Mouse (Mus musculus): Measurements from ENCODE around the gene Arhgef18. TPM values are rescaled to one million over a fixed set of nuclear protein-coding genes. Genes with fewer than 3 reads are reported as not detected.

Gene Arhgef18
- 10 to 100 TPM; 20.5 to 21.4 TPM for total RNA-seq (2021)
- long read RNA-seq, experiment 1, full-length matches to known transcripts: 9 of 16 reads
- long read RNA-seq, experiment 1, partial matches to known transcripts: 5 of 16 reads
- long read RNA-seq, experiment 1, other reads (novel, unspliced or antisense): 2 of 16 reads
- long read RNA-seq, experiment 2, full-length matches to known transcripts: 9 of 14 reads
- long read RNA-seq, experiment 2, partial matches to known transcripts: 5 of 14 reads
- long read RNA-seq, experiment 2, other reads (novel, unspliced or antisense): 0 of 14 reads

GRCm38 (mm10) chr8:3392771-3393710 is at the start of gene Arhgef18:
Gene Arhgef18, plus strand, starts transcription at chr8:3393006.
- intact Hi-C loops (cut with DNase I): loop anchor here (2.0 kb wide), 1 partner anchor 20 kb away; no protein-coding TSS in a partner anchor
- peak; percentile 89 to 91 for DNase-seq

GRCm38 (mm10) chr8:3345337-3345736 is 47.5 kb upstream of the Arhgef18 start:
- intact Hi-C loops (cut with DNase I): no loop called here
- no peak for DNase-seq

GRCm38 (mm10) chr8:3346691-3347413 is 46.0 kb upstream of the Arhgef18 start:
- intact Hi-C loops (cut with DNase I): no loop called here
- no peak for DNase-seq

GRCm38 (mm10) chr8:3348142-3348823 is 44.5 kb upstream of the Arhgef18 start:
- intact Hi-C loops (cut with DNase I): no loop called here
- no peak for DNase-seq

GRCm38 (mm10) chr8:3350747-3351146 is 42.1 kb upstream of the Arhgef18 start:
- no peak for DNase-seq
- intact Hi-C loops (cut with DNase I): loop anchor here (10.0 kb wide), 1 partner anchor 324 kb away; the partner anchor contains the start of genes Fcor and Trappc5

GRCm38 (mm10) chr8:3352715-3353114 is 40.1 kb upstream of the Arhgef18 start:
- DNase-seq: no peak
- intact Hi-C loops (cut with DNase I): loop anchor here (10.0 kb wide), 1 partner anchor 322 kb away; the partner anchor contains the start of genes Fcor and Trappc5

- intact Hi-C loops (cut with DNase I): loop anchor here (10.0 kb wide), 1 partner anchor 322 kb away; the partner anchor contains the start of genes Fcor and Trappc5
- no peak for DNase-seq
Observed at GRCm38 (mm10) chr8:3353189-3353810, 39.5 kb upstream of the Arhgef18 start, which contains the start of gene A430078G23Rik. Gene A430078G23Rik, plus strand, starts transcription at chr8:3353415.

- DNase-seq: no peak
- intact Hi-C loops (cut with DNase I): loop anchor here (10.0 kb wide), 1 partner anchor 321 kb away; the partner anchor contains the start of genes Fcor and Trappc5
Observed at GRCm38 (mm10) chr8:3353811-3354442, 38.9 kb upstream of the Arhgef18 start.

- no peak for DNase-seq
- intact Hi-C loops (cut with DNase I): loop anchor here (10.0 kb wide), 1 partner anchor 320 kb away; the partner anchor contains the start of genes Fcor and Trappc5
Observed at GRCm38 (mm10) chr8:3354443-3354812, 38.4 kb upstream of the Arhgef18 start.

- no peak for DNase-seq
- intact Hi-C loops (cut with DNase I): loop anchor here (10.0 kb wide), 1 partner anchor 319 kb away; the partner anchor contains the start of genes Fcor and Trappc5
Observed at GRCm38 (mm10) chr8:3355586-3355985, 37.2 kb upstream of the Arhgef18 start.

- peak; percentile 83 to 90 for DNase-seq
- intact Hi-C loops (cut with DNase I): loop anchor here (1.0 to 10.0 kb wide), 2 partner anchors 92 to 317 kb away; partner anchors contain the start of genes Fcor and Trappc5
Observed at GRCm38 (mm10) chr8:3358060-3358459, 34.7 kb upstream of the Arhgef18 start.

- no peak for DNase-seq
- intact Hi-C loops (cut with DNase I): no loop called here
Observed at GRCm38 (mm10) chr8:3367086-3367485, 25.7 kb upstream of the Arhgef18 start.

- DNase-seq: no peak
- intact Hi-C loops (cut with DNase I): no loop called here
Observed at GRCm38 (mm10) chr8:3368091-3368490, 24.7 kb upstream of the Arhgef18 start.

GRCm38 (mm10) chr8:3375748-3376147 is 17.1 kb upstream of the Arhgef18 start:
- no peak for DNase-seq
- intact Hi-C loops (cut with DNase I): no loop called here

GRCm38 (mm10) chr8:3376641-3377274 is 16.0 kb upstream of the Arhgef18 start:
- intact Hi-C loops (cut with DNase I): no loop called here
- peak; percentile 39 to 40 for DNase-seq

GRCm38 (mm10) chr8:3387286-3387685 is 5.5 kb upstream of the Arhgef18 start:
- peak; percentile 66 to 78 for DNase-seq

GRCm38 (mm10) chr8:3388591-3389338 is 4.0 kb upstream of the Arhgef18 start:
- intact Hi-C loops (cut with DNase I): no loop called here

More at GRCm38 (mm10) chr8:3387286-3387685, 5.5 kb upstream of the Arhgef18 start:
- intact Hi-C loops (cut with DNase I): no loop called here

More at GRCm38 (mm10) chr8:3388591-3389338, 4.0 kb upstream of the Arhgef18 start:
- DNase-seq: no peak

All from heart, postnatal 14 days (tissue).